Mouse (Mus musculus) layer of hippocampus, adult 6 months (tissue): ENCODE measurements around the gene Pdcd7. TPM values are rescaled to one million over a fixed set of nuclear protein-coding genes. Genes with fewer than 3 reads are reported as not detected.

Experiments
- long read RNA-seq, 2 experiments: library from polyadenylated mRNA; unstranded; transcript quantifications; one replicate each; pipeline ENCODE4 v2.0.0; 2019 to 2020
- polyA plus RNA-seq: library from polyadenylated mRNA; unstranded; fragments of <200 nt; fragmentation: Nextera tagmentation; gene quantifications from 2 replicates; pipeline ENCODE4 v1.2.3, GENCODE M21; 2021

Gene Pdcd7
- 6.8 and 8.5 TPM in 2 replicates for polyA plus RNA-seq
- long read RNA-seq, experiment 1, partial matches to known transcripts = 5 of 9 reads
- long read RNA-seq, experiment 1, other reads (novel, unspliced or antisense) = 1 of 9 reads
- long read RNA-seq, experiment 2, transcript Pdcd7-201 (5 exons, 2,419 nt) = major isoform, 41 of 44 reads
- long read RNA-seq, experiment 2, partial matches to known transcripts = 2 of 44 reads
- long read RNA-seq, experiment 2, other reads (novel, unspliced or antisense) = 1 of 44 reads

DNA sequence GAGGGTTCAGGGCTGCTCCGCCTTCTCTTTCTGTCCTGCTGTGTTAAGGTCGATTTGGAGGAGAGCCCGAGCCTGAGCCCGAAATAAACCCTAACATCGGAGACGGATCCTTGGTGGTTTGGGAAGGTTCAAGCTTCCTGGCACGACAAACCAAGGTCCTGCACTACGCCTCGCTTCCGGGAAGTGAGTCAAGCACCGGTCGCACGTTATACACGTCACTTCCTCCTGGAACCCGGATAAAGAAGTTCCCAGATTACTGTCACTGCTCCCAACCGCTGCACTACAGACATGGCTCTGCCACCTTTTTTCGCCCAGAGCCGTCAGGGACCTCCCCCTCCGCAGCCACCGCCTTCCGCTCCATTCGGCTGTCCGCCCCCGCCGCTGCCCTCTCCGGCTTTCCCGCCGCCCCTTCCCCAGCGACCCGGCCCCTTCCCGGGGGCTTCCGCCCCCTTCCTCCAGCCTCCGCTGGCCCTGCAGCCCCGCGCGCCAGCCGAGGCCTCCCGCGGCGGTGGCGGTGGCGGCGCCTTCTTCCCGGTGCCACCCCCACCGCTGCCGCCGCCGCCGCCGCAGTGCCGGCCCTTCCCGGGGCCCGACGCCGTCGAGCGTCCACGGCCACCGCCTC is at the start of gene Pdcd7:
Gene Pdcd7, plus strand, starts transcription at position 251 of the 622 bp plus-strand sequence.

DNA sequence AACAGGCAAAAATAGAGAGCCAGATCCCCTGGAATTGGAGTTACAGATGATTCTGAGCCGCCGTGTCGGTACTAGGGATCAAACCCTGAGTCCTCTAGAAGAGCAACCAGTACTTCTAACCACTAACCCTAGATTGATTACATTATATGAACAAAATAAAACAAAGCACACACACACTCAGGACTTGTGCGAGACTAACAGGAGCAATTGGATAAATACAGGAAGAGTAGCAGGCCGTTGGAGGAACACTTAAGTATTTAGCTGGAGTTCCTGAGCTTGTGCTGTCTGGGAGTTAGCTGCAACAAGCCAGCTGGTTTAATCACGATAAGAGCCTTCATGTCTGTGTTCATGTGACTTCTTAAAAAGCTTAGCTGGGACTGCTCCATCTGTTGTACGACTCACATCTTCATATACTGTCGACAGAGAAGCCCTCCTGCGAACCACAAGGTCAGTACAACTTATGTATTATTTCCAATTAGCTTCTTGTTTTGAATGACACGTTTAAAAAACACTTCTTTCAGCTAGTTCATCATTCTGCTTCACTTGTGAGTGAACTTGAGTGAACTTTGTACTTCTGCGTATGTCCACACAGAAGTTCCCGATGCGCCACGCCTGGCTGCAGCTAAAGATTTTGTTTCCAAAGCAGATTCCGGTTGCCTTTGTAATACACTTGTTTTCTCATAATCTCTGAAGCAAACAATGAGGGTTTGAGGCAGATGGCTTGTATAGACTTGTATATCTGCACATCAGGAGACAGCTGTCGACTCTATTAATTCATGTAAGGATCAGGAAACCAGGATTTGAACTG is 14.9 kb downstream of the Pdcd7 start, which contains the start of gene Ubap1l:
Gene Ubap1l, plus strand, starts transcription at position 401 of the 808 bp plus-strand sequence.

DNA sequence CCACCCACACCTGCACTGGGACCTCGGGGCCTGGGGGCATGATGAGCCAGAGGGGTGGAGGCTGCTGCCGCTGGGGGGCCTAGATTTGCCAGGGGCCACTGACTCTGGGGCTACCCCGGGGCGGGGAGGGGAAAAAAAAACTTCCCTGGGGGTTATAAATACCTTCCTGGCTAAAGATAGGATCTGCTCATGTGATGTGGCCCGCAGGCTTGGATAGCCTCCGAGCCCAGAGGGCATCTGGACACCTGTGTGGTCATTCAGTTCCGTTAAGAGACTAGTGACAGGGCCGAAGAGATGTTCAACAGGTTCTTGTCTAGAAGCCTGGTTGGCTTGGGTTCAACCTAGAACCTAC is 45.7 kb downstream of the Pdcd7 start, which contains the start of gene Kbtbd13:
Gene Kbtbd13, minus strand, starts transcription at position 40 of the 352 bp plus-strand sequence.

DNA sequence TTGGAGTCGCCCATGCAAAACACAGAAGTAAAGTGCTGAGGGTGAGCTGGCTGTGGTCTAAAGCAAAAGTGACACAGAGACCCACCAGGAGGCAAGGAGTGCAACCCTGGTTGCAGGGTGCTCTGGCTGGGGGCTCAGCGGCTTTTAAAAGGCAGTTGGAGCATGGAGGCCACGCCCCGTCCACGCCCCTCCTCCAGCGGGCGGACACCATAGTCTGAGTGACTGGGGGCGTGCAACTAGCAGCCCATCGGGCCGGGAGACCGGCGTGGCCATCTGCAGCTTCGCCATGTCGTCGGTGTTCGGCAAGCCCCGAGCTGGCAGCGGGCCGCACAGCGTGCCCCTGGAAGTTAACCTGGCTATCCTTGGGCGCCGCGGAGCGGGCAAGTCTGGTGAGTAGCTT is 52.4 kb downstream of the Pdcd7 start, which contains the start of gene Rasl12:
Gene Rasl12, plus strand, starts transcription at position 228 of the 400 bp plus-strand sequence.

Other genes with a start within 250 kb of the Pdcd7 start
- 6.5 and 7.4 TPM in 2 replicates for gene Igdcc4, start 244.6 kb upstream of the Pdcd7 start, polyA plus RNA-seq
- 0.38 and 0.40 TPM in 2 replicates for gene Igdcc3, start 204.9 kb upstream of the Pdcd7 start, polyA plus RNA-seq
- 2.0 and 2.5 TPM in 2 replicates for gene Parp16, start 150.8 kb upstream of the Pdcd7 start, polyA plus RNA-seq
- gene Cilp, start 80.9 kb upstream of the Pdcd7 start, polyA plus RNA-seq = 0.04 TPM in 1 of 2 replicates, not detected in the other
- gene Clpx, start 51.8 kb upstream of the Pdcd7 start, polyA plus RNA-seq = 23.4 and 25.7 TPM in 2 replicates
- 0.10 TPM in 1 of 2 replicates, not detected in the other for gene Ubap1l, start 14.9 kb downstream of the Pdcd7 start, polyA plus RNA-seq
- gene Kbtbd13, start 45.5 kb downstream of the Pdcd7 start, polyA plus RNA-seq = 0.28 and 0.29 TPM in 2 replicates
- gene Rasl12, start 52.4 kb downstream of the Pdcd7 start, polyA plus RNA-seq = 2.4 and 3.4 TPM in 2 replicates
- gene Slc51b, start 76.9 kb downstream of the Pdcd7 start, polyA plus RNA-seq = 0.30 TPM in 1 of 2 replicates, not detected in the other
- gene Mtfmt, start 89.7 kb downstream of the Pdcd7 start, polyA plus RNA-seq = 10.3 and 12.3 TPM in 2 replicates
- 50.2 and 52.2 TPM in 2 replicates for gene Spg21, start 114.8 kb downstream of the Pdcd7 start, polyA plus RNA-seq
- gene Ankdd1a, start 174.1 kb downstream of the Pdcd7 start, polyA plus RNA-seq = 0.39 TPM in 1 of 2 replicates, not detected in the other
- 5.1 and 5.6 TPM in 2 replicates for gene Plekho2, start 233.9 kb downstream of the Pdcd7 start, polyA plus RNA-seq
- 0.16 and 0.24 TPM in 2 replicates for gene Pif1, start 241.1 kb downstream of the Pdcd7 start, polyA plus RNA-seq